Mouse (Mus musculus) embryonic facial prominence, embryonic 10.5 days (tissue): ENCODE results near the gene Mylpf. TPM values are rescaled to one million over a fixed set of nuclear protein-coding genes. Genes with fewer than 3 reads are reported as not detected.

ENCODE experiments used
- DNase-seq: peaks from one replicate; pipeline ENCODE4 v3.0.0-alpha.2; 2017; ENCODE audit warnings: low spot score
- H3K27ac ChIP-seq: fragments of 300-500 bp; sonication (generic); replicated peaks from 2 replicates; pipeline ENCODE4 v1.5.1; 2016; ENCODE audit warnings: mild to moderate bottlenecking
- H3K27me3 ChIP-seq: fragments of 300-500 bp; sonication (generic); replicated peaks from 2 replicates; pipeline ENCODE4 v1.6.1; 2016; ENCODE audit warnings: low read depth, mild to moderate bottlenecking; ENCODE audit not compliant: poor library complexity, severe bottlenecking
- H3K36me3 ChIP-seq: fragments of 300-500 bp; sonication (generic); replicated peaks from 2 replicates; pipeline ENCODE4 v1.6.1; 2016; ENCODE audit warnings: mild to moderate bottlenecking, moderate library complexity
- H3K4me1 ChIP-seq: fragments of 300-500 bp; sonication (generic); 2 replicates; pipeline ENCODE4 v1.6.1; 2016
- H3K4me3 ChIP-seq: fragments of 300-500 bp; sonication (generic); 2 replicates; pipeline ENCODE4 v1.5.1; 2016; ENCODE audit warnings: mild to moderate bottlenecking, moderate library complexity
- H3K9me3 ChIP-seq: fragments of 300-500 bp; sonication (generic); 2 replicates; pipeline ENCODE4 v1.6.1; 2016; ENCODE audit warnings: mild to moderate bottlenecking
- WGBS: fragments of 180-500 bp; shearing (Covaris S2); methylation state at CpG from one replicate; pipeline ENCODE4 v1.1.7; 2016; 5-methylcytosine and 5-hydroxymethylcytosine counted together
- polyA plus RNA-seq: library from polyadenylated mRNA; unstranded; fragments of >200 nt; fragmentation: Nextera tagmentation; extraction: Ambion mirVana; gene quantifications from 2 replicates; pipeline ENCODE4 v1.2.1, GENCODE M21; 2016

Gene Mylpf
- polyA plus RNA-seq, 1 experiment from 2014 or later: 9.3 TPM

DNA sequence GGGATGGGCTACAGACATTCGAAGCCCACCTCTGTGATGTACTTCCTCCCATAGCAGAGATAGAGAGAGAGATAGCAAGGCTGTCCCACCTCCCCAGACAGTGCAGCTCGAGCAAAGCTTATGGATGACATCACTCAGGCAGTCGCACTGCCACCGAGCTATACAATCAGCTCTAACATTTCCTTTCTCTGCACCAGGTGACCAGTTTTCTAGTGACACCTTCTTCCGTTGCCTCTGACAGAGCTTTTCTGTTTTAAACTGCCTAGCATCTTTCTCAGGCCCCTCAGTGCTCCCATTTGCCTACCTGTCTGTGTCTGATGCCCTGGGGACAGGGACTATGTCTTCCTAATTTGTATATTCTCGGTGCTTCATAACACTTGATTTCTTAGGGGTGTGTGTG lies 11.8 kb downstream of the Mylpf start:
- no peaks in the 10 kb centered on the region for H3K9me3 ChIP-seq
- DNase-seq: no peak
- H3K27ac ChIP-seq: no peak overlapping the region

DNA sequence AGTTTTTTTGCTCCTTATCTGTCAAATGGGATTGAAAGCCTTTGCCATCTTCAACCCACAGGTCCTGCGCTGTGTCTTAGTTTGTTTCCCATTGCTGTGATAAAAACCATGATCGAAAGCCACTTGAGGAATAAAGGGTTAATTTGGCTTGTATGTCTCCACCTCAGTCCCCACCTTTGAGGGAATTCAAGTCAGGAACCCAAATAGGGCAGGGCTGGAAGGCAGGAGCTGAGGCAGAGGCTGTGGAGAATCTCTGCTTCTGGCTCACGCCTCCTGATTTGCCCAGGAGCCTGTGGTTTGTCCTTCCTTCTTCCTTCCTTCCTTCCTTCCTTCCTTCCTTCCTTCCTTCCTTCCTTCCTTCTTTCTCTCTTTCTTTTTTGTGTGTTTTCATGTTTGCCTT lies 14.4 kb downstream of the Mylpf start:
- Histone ChIP-seq H3K9me3 (no peaks in the 10 kb centered on the region), H3K27me3 (no peaks in the 10 kb centered on the region), H3K36me3 (peaks cover 56% of the 10 kb centered on the region), H3K4me1 (peaks cover 3% of the 10 kb centered on the region; the same call in 1 of the 2 replicates), H3K27ac (no peak overlapping the region), H3K4me3 (no peak overlapping the region)
- 96% methylated on average over 3 of the region's 3 CpGs for WGBS
- no peak for DNase-seq

More for the DNA sequence above, 11.8 kb downstream of the Mylpf start:
- WGBS: 86% methylated on average over 6 of the region's 6 CpGs
- H3K4me1 ChIP-seq: peaks cover 6% of the 10 kb centered on the region
- H3K27me3 ChIP-seq: 0 out of 2 replicates have a peak, but pooled peaks cover under 1% of the 10 kb centered on the region
- H3K4me3 ChIP-seq: no peak overlapping the region
- H3K36me3 ChIP-seq: peaks cover 33% of the 10 kb centered on the region

DNA sequence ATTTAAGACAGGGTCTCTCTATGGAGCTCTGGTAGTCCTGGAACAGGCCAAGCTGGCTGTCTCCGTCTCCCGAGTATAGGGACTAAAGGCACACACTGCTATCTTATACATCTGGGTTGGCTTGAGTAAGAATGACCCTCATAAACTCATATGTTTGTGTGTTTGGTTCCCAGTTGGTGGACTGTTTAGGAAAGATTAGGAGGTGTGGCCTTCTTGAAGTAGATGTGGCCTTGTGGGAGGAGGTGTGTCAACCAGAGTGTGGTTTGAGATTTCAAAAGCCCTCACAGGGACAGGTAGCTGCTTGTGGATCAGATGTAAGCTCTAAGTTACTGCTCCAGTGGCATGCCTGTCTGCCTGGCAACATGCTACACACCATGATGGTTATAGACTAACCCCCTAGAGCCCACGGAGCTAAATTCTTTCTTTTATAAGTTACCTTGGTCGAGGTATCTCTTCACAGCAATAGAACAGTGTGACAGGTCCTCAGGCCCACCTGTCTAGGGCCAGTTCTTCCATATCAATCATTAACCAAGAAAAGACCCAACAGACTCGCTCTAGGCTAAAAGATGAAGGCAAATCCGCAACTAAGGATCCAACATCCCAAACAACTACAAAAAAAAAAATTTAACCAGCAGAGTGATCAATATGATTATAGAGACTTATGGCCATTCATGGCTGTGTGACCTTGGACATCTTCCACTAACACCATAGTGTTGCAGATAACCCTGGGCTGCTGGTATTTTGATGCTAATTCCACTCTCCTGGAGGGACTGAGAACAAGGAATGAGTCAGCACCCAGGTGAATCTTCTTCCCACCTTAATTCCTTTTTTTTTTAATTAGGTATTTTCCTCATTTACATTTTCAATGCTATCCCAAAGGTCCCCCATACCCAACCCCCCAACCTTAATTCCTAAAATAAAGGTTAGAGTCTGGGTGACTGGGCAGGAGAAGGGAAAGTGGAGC lies 15.1 kb downstream of the Mylpf start:
- Histone ChIP-seq H3K27ac (no peak overlapping the region), H3K36me3 (peaks cover 59% of the 10 kb centered on the region), H3K4me3 (no peak overlapping the region), H3K4me1 (no peaks in the 10 kb centered on the region), H3K27me3 (no peaks in the 10 kb centered on the region), H3K9me3 (no peaks in the 10 kb centered on the region)
- DNase-seq: no peak
- WGBS: 86% methylated on average over 6 of the region's 6 CpGs

DNA sequence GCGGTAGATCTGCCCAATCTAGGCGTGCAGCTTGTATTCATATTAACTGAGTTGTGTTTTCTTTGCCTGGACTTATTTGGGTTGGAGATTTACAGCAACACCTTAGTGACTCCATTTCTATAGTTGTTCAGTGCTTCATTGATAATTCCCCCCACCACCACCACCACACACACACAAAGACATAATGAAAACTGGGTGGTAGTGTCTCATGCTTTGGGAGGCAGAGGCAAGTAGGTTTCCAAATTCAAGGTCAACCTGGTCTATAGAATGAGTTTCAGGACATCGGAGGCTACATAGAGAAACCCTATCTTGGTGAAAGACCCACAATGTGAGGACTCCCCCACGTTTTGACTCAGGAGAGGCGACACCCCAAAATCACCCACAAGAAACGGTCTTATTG lies 15.9 kb downstream of the Mylpf start:
- H3K4me1 ChIP-seq: no peaks in the 10 kb centered on the region
- H3K36me3 ChIP-seq: peaks cover 67% of the 10 kb centered on the region
- 92% methylated on average over 6 of the region's 6 CpGs for WGBS
- no peaks in the 10 kb centered on the region for H3K27me3 ChIP-seq
- H3K4me3 ChIP-seq: no peak overlapping the region
- H3K9me3 ChIP-seq: no peaks in the 10 kb centered on the region
- no peak overlapping the region for H3K27ac ChIP-seq
- DNase-seq: no peak

DNA sequence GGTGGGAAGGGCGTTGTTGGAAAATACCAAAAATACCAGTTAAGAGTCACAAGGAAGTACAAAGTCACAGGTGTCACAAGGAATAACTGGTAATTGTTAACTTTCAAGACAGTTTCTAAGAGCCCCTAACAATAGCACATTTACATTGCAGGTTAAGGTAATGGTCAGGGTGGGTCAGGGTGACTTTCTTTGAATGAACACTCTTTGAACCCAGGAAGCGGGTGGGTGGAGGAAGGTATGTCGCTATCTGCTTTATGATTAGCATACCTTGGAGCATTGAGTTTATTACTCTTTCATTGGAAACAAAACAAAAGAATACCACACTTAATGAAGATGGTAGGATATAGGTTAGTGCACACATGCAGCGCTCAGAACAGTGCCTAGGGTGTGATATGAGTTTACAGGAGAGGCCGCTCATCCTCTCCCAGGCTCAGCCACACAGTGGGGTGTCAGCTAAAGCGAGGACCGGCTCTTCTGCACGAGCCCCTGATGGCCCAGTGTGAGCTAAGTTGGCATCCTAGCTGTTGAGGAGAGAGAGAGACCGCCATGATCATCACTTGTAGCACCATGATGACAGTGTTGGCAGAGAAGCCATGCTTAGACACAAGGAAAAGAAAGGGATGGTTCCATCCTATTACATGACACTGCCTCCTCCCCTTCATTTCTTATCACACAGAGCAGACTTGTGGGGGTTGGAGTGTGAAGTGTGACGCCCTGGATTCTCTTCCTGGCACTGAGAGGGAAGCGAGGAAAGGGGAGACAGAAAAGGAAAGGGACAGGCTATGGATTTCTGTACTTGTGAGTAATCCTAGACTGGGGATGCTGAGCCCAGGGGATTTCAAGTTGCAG lies 16.7 kb downstream of the Mylpf start:
- DNase-seq: no peak
- Histone ChIP-seq H3K4me1 (peaks cover 7% of the 10 kb centered on the region), H3K9me3 (no peaks in the 10 kb centered on the region), H3K4me3 (no peak overlapping the region), H3K36me3 (peaks cover 74% of the 10 kb centered on the region), H3K27me3 (no peaks in the 10 kb centered on the region), H3K27ac (no peak overlapping the region; the same call in 1 of the 2 replicates)
- WGBS: 91% methylated on average over 11 of the region's 11 CpGs

DNA sequence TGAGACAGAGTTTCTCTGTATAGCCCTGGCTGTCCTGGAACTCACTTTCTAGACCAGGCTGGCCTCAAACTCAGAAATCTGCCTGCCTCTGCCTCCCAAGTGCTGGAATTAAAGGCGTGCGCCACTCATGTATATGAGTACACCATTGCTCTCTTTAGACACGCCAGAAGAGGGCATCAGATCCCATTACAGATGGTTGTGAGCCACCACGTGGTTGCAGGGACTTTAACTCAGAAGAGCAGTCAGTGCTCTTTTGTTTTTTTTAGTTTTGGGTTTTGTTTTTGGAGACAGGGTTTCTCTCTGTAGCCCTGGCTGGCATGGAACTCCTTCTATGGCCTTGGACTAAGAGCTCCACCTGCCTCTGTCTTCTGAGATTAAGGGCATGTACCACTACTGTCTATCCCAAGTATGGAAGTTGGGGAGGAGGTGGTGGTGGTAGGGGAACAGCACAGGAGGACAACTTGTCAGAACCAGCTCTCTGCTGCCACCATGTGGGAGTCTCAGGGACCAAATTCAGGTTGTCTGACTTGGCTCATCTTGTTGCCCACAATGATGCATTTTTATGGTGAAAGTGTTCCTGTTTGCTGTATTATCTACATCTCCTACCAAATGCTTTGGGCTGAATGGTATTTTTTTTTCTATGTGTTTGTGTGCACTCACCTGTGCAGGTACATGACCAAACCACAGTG lies 20.1 kb downstream of the Mylpf start:
- DNase-seq: peak; percentile 76
- Histone ChIP-seq H3K4me3 (peak overlapping the region; percentile 9; the same call in 1 of the 2 replicates), H3K27me3 (no peaks in the 10 kb centered on the region), H3K4me1 (peaks cover 26% of the 10 kb centered on the region), H3K36me3 (peaks cover 66% of the 10 kb centered on the region), H3K27ac (no peak overlapping the region), H3K9me3 (no peaks in the 10 kb centered on the region)
- WGBS: 70% methylated on average over 4 of the region's 4 CpGs

DNA sequence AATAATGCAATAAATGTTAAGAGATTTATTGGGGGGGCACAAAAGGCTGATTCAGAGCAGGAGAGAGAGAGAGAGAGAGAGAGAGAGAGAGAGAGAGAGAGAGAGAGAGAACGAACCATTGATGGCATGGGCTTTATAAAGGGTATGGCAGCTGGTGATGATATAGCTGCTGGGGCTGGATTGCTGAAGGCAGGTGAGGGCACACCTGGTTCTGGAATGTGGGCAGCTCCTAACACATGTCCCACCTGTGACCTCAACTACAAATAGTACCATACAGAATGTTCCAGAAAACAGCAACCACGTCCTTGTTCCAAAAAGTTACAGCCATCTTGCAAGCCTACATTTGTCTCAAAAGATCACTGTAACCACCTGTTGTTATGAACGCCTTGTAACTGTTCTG lies 22.7 kb downstream of the Mylpf start:
- no peak for DNase-seq
- Histone ChIP-seq H3K36me3 (peaks cover 68% of the 10 kb centered on the region), H3K27me3 (no peaks in the 10 kb centered on the region), H3K27ac (peak overlapping the region; percentile 100), H3K9me3 (peaks cover 17% of the 10 kb centered on the region), H3K4me3 (peak overlapping the region; percentile 98), H3K4me1 (peaks cover 38% of the 10 kb centered on the region)
- WGBS: 86% methylated on average over 3 of the region's 3 CpGs

DNA sequence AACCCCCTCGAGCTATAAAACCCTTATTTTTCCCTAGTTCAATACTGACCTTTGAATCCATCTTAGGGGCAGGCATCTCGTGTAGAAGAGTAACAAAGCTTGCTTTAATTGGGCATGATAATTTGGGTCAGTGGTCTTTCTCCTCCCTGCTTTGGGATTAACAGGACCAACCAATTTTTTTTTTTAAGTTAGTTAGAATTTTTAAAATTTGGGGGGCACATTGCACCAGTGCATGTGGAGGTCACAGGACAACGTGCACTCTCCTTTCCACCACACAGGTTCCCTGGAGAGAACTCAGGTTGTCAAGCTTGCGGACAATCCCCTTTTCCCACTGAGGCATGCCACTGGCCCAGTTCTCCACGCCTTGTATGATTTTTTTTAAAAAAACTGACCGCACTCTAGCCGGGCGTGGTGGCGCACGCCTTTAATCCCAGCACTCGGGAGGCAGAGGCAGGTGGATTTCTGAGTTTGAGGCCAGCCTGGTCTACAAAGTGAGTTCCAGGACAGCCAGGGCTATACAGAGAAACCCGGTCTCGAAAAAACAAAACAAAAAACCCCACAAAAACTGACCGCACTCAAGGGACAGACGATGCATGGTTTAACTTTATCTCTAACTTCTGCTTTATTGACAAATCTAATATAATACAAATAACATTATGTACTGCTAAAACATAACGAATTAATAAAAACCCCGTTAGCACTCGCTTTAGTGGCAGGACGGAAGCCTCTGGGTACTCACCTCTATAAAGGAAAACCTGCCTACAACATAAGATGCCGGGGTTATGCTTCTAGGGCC lies 23.3 kb downstream of the Mylpf start:
- Histone ChIP-seq H3K4me3 (peak overlapping the region; percentile 98), H3K4me1 (peaks cover 38% of the 10 kb centered on the region), H3K27me3 (no peaks in the 10 kb centered on the region), H3K36me3 (peaks cover 70% of the 10 kb centered on the region), H3K27ac (peak overlapping the region; percentile 100), H3K9me3 (peaks cover 23% of the 10 kb centered on the region)
- WGBS: 17% methylated on average over 20 of the region's 20 CpGs
- no peak for DNase-seq

DNA sequence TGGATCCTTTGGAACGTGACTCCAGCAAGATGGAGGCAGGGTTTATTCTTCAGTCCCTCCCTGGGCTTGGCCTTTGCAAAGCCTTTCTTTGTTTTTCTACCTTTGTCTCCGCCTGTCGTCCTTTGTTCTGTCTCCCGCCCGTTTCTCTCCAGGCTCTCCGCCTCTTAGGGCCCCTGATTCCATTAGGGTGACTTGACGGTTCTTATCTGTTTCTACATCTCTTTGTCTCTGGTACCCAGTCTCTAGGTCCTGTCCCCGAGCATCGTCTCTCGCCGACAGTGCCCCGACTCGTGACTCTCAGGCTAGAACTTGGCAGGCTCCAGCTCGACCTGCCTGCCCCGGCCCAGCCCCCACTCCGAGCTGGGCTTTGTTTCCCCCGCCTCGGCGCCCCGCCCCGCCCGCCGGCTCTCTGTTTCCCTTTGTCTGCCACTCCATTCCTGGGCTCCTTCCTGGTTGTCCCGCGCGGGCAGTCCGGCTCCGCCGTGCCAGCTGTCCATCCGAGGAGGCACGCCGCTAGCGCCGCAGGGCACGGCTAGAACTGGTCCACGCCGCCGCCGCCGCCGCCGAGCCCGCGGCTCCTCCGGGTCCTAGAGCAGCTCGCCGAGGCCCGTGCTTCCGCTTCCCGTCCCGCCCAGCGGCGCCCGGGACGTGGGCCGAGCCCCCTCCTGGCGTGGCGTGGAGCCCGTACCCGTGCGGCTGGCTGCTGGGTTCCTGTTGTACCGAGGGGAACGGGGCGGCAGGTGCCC lies 24.1 kb downstream of the Mylpf start, which contains the start of the genes Zfp553 and Sept1:
Gene Zfp553 (plus strand): TSS at position 440 of the 746 bp plus-strand sequence.
Gene Sept1 (minus strand): TSS at position 509 of the 746 bp plus-strand sequence.
- Histone ChIP-seq H3K27me3 (no peaks in the 10 kb centered on the region), H3K27ac (peak within 1 kb of the TSS; percentile 100), H3K4me1 (peaks cover 38% of the 10 kb centered on the region), H3K9me3 (peaks cover 27% of the 10 kb centered on the region), H3K36me3 (peaks cover 70% of the 10 kb centered on the region), H3K4me3 (peak within 1 kb of the TSS; percentile 98)
- DNase-seq: peak; percentile 95
- WGBS: under 1% methylated on average over 64 of the region's 64 CpGs

DNA sequence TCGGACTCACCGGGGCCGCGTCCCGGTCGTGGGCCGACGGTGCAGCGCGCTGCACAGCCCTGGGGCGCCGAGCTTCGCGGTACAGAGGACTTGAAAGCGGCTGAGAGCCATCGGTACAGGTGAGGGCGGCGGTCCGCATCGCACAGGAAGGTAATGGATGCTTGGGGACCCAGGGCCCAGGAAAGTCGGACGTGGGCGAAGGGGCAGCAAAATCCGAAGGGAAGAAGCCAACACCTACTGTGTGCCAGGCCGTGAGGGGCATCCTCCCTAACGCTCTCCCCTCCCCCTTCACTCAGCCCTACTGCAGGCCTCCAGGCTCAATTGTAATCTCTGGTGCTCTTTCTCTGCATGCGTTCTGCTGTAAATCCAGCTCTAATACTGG lies 24.7 kb downstream of the Mylpf start:
- Histone ChIP-seq H3K4me1 (peaks cover 38% of the 10 kb centered on the region), H3K27me3 (no peaks in the 10 kb centered on the region), H3K4me3 (peak overlapping the region; percentile 98), H3K9me3 (peaks cover 27% of the 10 kb centered on the region), H3K36me3 (peaks cover 72% of the 10 kb centered on the region), H3K27ac (peak overlapping the region; percentile 100)
- DNase-seq: no peak
- 0% methylated on average over 27 of the region's 27 CpGs for WGBS

DNA sequence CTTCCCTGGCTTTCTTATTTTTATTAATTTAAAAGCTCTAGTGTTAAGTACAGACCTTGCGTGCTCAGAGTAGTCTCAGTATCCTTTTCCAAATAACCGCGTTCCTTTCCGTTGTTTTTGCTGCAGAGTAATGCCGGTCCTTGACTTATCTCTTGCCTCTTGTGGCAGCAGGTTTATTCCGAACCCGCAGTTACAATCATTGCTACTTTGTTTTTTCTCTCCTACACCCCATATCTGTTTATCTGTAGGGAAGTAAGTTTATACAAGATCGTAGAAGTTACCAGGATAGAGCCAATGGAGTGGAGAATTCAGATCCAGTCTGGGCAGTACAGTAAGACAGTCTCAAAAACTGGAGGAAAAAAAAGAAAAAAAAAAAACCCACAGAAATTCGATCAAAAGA lies 25.1 kb downstream of the Mylpf start:
- no peak for DNase-seq
- H3K27ac ChIP-seq: peak overlapping the region; percentile 100
- H3K9me3 ChIP-seq: peaks cover 27% of the 10 kb centered on the region
- 9% methylated on average over 9 of the region's 9 CpGs for WGBS
- peaks cover 74% of the 10 kb centered on the region for H3K36me3 ChIP-seq
- no peaks in the 10 kb centered on the region for H3K27me3 ChIP-seq
- H3K4me3 ChIP-seq: peak overlapping the region; percentile 98
- peaks cover 38% of the 10 kb centered on the region for H3K4me1 ChIP-seq
